In genomic region chr4:58184681-58185341, GRCm38 (mm10) we compare ENCODE assay signal across 10 mouse cellular contexts. TPM values are rescaled to one million over a fixed set of nuclear protein-coding genes. Genes with fewer than 3 reads are reported as not detected.
A peak's percentile ranks its signal among the peaks of the same experiment; 100 is the strongest.
DNase-seq lines count a peak whose midpoint lies in the region; ATAC-seq lines count a peak whose summit lies in the region.
"Had no signal": no experiment of that assay in that cellular context is flagged by ENCODE, and none has a peak within 500 bp of the region (broad histone marks: within the 10 kb centered on the region; RNA-seq: fewer than 3 reads in every experiment).

No protein-coding gene starts in this region.

- H3K36me3 ChIP-seq in heart, embryonic 12.5 days = no peaks in the 10 kb centered on the region
- H3K36me3 ChIP-seq in kidney, embryonic 15.5 days = no peaks in the 10 kb centered on the region
- H3K36me3 ChIP-seq: limb, embryonic 12.5 days had no signal

- no peaks in the 10 kb centered on the region for H3K9me3 ChIP-seq in heart, embryonic 12.5 days (replicated peaks)
- H3K9me3 ChIP-seq in kidney, embryonic 15.5 days (replicated peaks) = no peaks in the 10 kb centered on the region
- H3K9me3 ChIP-seq: limb, embryonic 12.5 days had no signal

- no peak overlapping the region for H3K9ac ChIP-seq in heart, embryonic 12.5 days
- no peak overlapping the region for H3K9ac ChIP-seq in kidney, embryonic 15.5 days
- H3K9ac ChIP-seq: limb, embryonic 12.5 days had no signal

- 50% methylated on average over 5 of the region's 5 CpGs for WGBS in heart, embryonic 12.5 days
- 36% methylated on average over 5 of the region's 5 CpGs for WGBS in kidney, embryonic 15.5 days

- H3K27ac ChIP-seq in heart, embryonic 12.5 days (ENCODE audit: poor library complexity, severe bottlenecking) = no peak overlapping the region
- H3K27ac ChIP-seq in brown adipose tissue, adult 24 weeks (replicated peaks; ENCODE audit: low read depth, low read length) = peak overlapping the region; percentile 61
- H3K27ac ChIP-seq in kidney, embryonic 15.5 days = peak overlapping the region; percentile 57
- H3K27ac ChIP-seq: limb, embryonic 12.5 days had no signal

- ATAC-seq in heart, embryonic 12.5 days (ENCODE audit: insufficient number of reproducible peaks, low FRiP score) = no peak
- ATAC-seq in kidney, embryonic 15.5 days (replicated peaks; ENCODE audit: low FRiP score) = no peak

- H3K4me2 ChIP-seq in heart, embryonic 12.5 days = no peak overlapping the region
- no peak overlapping the region for H3K4me2 ChIP-seq in kidney, embryonic 15.5 days
- H3K4me2 ChIP-seq: limb, embryonic 12.5 days had no signal

- no peaks in the 10 kb centered on the region for H3K27me3 ChIP-seq in heart, embryonic 12.5 days (replicated peaks)
- no peaks in the 10 kb centered on the region for H3K27me3 ChIP-seq in kidney, embryonic 15.5 days
- H3K27me3 ChIP-seq: limb, embryonic 12.5 days had no signal

- no peak overlapping the region for H3K4me3 ChIP-seq in heart, embryonic 12.5 days
- H3K4me3 ChIP-seq in brown adipose tissue, adult 24 weeks (ENCODE audit: insufficient read depth, low read depth, low read length) = no peak overlapping the region
- no peak overlapping the region for H3K4me3 ChIP-seq in kidney, embryonic 15.5 days (replicated peaks)
- H3K4me3 ChIP-seq: limb, embryonic 12.5 days had no signal

- peak; percentile 52 to 62 for DNase-seq in heart, adult 18-20 months
- peak; percentile 47 for DNase-seq in lung, postnatal 25 days (ENCODE audit: low spot score)
- DNase-seq in urinary bladder, postnatal 10 days (ENCODE audit: low spot score) = no peak
- DNase-seq in MN1 (ENCODE audit: low spot score) = no peak
- DNase-seq in cerebellum, adult 9-11 months = no peak
- DNase-seq: retina, postnatal 1 day had no signal

- H3K4me1 ChIP-seq in heart, embryonic 12.5 days (replicated peaks) = 0 out of 2 replicates have a peak, but pooled peaks cover 4% of the 10 kb centered on the region
- peaks cover 6% of the 10 kb centered on the region; the same call in 1 of the 2 replicates for H3K4me1 ChIP-seq in brown adipose tissue, adult 24 weeks (ENCODE audit: control insufficient read depth, insufficient read depth, insufficient read length, low read length)
- peaks cover 9% of the 10 kb centered on the region for H3K4me1 ChIP-seq in kidney, embryonic 15.5 days
- H3K4me1 ChIP-seq: limb, embryonic 12.5 days had no signal

RNA-seq across cellular contexts. Expression of gene Svep1, which starts 21.8 kb away (rescaled TPM):
- total RNA-seq in heart, adult 18-20 months (2021) = 1 to 10 TPM; 3.7 to 3.9 TPM
- polyA plus RNA-seq in heart, embryonic 12.5 days (2016; fragmentation: Nextera tagmentation; extraction: Ambion mirVana) = 2.3 and 3.0 TPM in 2 replicates
- polyA plus RNA-seq in brown adipose tissue, adult 24 weeks (2012; ENCODE audit: insufficient read depth, insufficient read length, missing spikeins) = 4.0 and 6.5 TPM in 2 replicates
- polyA plus RNA-seq in kidney, embryonic 15.5 days (2015; fragmentation: Nextera tagmentation; extraction: Ambion mirVana) = 3.9 and 4.7 TPM in 2 replicates

Comparison
In these comparisons a context has a peak if more than half of its experiments do, and no peak if none do; other contexts are left out.
1. DNase-seq: peak in heart, adult 18-20 months (2 of 2) and lung, postnatal 25 days (single experiment); none in urinary bladder, postnatal 10 days (single experiment), MN1 (single experiment) and cerebellum, adult 9-11 months (single experiment).